Mouse (Mus musculus) right cerebral cortex, postnatal 4 days (tissue): ENCODE data around the gene Ciao2a.
A peak's percentile ranks its signal among the peaks of the same experiment; 100 is the strongest.

Experiments
- DNase-seq: peaks from one replicate; pipeline ENCODE4 v3.0.0-alpha.2; 2022

Ciao2a gene

DNA sequence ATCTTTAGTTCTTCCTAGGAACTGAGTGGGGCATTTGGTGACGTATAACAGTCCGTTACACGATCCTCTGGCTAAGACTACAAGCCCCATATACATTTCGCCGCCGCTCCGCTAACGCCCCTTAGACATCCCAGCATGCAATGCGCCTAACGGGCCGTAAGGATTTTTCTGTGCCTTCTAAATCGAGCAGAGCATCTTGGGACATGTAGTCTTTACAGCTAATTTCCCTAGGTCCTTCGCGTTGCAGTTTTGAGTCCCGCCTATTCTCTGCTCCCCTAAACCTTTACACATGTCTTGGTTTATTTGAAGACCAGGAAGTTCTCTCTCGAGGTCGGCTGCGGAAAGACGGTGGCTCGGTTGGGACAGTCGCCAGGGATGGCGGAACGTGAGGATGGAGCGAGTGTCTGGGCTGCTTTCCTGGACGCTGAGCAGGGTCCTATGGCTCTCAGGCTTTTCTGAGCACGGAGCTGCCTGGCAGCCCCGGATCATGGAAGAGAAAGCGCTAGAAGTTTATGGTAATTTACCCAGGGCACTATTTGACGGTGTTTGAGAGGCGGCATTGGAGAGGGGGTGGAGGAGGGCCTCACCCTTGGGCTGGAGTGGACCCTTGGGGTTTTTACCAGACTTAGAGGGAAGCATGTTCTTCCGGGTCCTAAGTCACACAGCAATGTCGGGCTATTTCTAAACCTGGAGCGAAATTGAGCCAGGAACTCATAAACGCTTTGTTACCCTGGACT is at the start of gene Ciao2a, which contains the start of gene Snx1:
Gene Ciao2a, plus strand, starts transcription at position 156 of the 737 bp plus-strand sequence.
Gene Snx1, minus strand, starts transcription at position 132 of the 737 bp plus-strand sequence.
- peak; percentile 84 for DNase-seq

DNA sequence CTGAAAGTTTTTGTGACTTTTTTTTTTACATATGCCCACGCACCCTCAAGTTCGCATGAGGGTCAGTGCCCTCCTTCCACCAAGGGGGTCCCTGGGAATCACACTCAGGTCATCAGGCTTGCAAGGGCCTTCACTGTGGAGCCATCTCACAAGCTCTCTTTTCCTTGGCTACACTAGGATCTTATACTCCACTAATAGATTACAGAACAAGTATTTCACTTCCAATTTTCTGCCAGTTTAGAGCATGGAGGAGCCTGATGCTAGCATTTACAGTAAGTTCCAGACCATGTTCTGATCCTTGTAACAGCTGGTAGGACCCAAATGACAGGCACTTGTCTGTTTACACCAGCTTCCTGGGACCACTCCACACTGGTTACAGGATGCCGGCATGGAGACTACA is 48.3 kb upstream of the Ciao2a start:
- DNase-seq, result no peak

DNA sequence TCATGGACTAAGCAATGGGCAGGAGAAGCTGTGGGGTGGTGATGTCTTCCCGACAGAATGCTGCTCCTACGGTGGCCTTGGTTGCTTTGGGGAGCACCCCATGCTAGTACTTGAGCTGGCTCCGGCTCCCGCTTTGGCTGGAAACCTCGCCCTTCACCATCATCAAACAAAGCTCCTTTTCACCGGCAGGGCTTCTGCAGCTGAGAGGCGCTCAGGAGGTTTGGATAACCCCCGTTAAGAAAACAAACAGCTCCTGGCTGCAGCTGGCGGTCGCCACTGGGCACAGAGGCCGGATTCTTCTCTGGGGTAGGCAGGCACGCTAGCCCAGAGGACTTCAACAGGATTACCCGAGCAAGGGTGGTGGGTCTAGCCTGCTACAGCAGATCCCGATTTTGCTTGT is 47.9 kb upstream of the Ciao2a start:
- no peak for DNase-seq

DNA sequence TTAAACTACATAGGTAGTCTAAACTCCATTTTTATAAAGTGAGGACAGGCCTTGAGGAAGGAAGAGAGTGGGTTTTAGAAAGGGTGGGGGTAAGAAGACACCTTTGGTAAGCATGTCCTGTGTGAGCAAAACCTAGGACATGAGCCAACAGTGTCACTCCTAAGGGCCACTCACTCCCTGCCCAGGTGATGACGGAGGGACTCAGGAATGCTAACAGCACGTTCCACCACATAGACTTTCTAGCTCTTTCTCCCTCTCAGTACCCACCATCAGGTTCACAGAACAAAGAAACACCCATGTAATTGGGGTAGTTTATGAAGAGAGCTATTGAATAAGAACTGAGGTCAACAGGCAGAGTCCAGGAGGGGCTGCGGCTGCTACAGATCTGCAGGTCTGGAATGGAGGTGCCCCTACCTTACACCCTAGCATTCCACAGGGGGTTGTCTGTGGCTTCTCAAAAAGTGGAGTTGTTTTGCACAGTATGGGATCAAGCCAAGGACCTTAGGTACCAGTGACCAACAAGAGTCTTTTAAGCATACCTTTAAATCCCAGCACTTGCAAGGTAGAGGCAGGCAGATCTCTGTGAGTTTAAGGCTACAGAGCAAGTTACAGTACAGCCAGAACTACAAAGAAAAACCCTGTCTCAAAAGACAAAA is 45.5 kb upstream of the Ciao2a start:
- no peak for DNase-seq

- DNase-seq, result no peak
These were observed 44.4 kb upstream of the Ciao2a start for GRCm38 (mm10) chr9:66081999-66082398.

DNA sequence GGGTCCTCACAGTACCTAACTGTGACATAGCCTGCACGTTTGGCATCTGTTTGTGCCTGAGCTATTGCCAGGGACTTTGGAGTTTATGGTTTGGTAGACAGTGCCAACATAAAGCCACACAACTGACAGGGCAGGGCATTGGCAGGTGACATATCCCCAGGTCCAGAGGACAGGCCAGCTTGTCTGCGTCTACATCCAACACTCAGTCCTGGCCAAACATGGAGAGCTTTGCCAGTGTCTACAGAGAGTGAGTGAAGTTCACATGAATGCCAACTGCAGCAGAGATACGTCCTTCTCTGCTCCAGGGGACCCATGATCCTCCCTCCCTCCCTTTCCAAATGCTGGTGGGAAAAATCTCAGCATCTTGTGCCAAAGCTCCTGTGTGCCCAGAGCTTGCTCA is 42.2 kb upstream of the Ciao2a start:
- no peak for DNase-seq

- no peak for DNase-seq
These were observed 39.3 kb upstream of the Ciao2a start for GRCm38 (mm10) chr9:66087062-66087461.

DNA sequence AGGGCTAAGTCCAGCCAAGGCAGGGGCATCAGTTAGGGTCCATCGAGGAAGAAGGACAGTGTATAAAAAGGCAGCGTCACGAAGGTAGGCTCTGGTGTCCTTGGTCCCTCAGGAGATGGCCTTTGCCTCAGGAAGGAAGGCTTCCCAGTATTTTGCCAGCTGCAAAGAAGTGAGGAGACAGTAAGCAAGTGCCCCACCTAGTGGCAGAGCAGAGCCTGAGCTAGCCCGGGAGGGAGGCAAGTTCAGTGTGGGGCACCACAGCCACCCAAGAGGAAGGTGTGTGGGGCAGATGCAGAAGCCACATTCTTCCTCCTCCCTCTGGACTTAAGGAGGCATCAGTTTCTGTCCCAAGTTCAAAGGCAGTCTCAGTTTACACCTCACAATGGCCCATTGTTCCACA is 38.0 kb upstream of the Ciao2a start:
- DNase-seq, result peak; percentile 46

- DNase-seq, result no peak
These were observed 35.7 kb upstream of the Ciao2a start for GRCm38 (mm10) chr9:66090593-66091244.

DNA sequence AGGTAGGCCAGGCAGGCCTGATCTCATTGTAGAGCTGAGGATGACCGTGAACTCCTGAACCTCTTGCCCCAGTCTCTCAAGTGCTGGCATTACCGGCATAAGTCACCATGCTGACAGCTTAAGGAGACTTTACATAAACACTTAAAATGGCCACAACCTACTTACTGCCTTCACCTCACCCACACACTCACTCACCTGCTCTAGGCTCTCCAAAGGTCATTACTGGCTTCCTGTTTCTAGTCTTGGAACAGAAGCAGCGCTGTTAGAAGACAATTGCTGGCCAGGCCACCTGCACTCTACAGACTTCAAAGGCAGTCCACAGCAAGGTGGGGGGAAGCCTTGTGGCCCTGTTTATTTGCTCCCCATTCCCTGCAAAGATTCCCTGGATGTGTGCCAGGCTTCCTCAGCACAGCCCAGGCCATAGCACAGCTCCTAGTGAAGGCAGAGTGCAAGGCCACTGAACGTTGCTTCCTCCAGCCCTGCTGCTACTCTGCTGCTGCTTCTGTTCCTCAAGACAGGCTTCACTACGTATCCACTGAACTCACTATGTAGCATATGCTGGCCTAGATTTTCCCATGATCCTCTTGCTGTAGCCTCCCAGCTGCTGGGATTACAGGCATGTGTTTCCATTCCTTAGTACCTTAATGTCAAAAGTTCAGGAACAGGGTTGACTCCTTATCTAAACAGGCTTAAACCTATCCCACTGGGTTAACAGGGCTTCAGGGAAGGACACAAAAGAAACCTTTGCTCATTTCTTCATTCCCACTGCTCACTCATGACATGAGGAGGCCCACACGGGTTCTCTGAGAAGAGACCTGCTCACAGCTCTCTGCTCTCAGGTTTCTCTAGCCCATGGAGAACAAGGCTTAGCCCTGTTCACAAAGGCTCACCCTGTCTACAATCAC is 34.8 kb upstream of the Ciao2a start:
- no peak for DNase-seq

DNA sequence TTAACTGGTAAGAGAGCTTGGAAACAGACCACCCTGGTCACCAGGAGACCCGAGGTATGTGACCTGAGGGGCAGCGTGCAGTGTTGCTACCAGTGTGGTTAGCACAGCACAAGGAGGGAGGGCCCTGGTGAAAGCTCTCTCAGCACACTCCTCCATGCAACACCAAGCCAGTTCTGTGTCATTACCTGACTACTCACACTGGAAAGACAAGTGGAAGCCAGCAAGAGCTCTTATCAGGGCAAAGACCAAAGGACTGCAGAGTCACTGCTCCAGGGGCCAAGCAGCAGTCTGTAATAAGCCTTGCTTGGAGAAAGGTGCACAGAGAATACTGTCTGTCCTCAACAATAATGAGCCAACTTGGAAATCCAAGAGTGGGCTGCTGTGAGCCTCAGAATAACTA is 33.7 kb upstream of the Ciao2a start:
- no peak for DNase-seq

GRCm38 (mm10) chr9:66101577-66101976 is 24.8 kb upstream of the Ciao2a start:
- DNase-seq, result no peak

- DNase-seq, result no peak
These were observed 23.7 kb upstream of the Ciao2a start for GRCm38 (mm10) chr9:66102668-66103067.

GRCm38 (mm10) chr9:66104601-66105000 is 21.8 kb upstream of the Ciao2a start:
- DNase-seq, result no peak

- no peak for DNase-seq
These were observed 21.2 kb upstream of the Ciao2a start for GRCm38 (mm10) chr9:66105168-66105567.

- no peak for DNase-seq
These were observed 16.8 kb upstream of the Ciao2a start for GRCm38 (mm10) chr9:66109574-66109973.

GRCm38 (mm10) chr9:66110126-66110525 is 16.3 kb upstream of the Ciao2a start:
- no peak for DNase-seq

DNA sequence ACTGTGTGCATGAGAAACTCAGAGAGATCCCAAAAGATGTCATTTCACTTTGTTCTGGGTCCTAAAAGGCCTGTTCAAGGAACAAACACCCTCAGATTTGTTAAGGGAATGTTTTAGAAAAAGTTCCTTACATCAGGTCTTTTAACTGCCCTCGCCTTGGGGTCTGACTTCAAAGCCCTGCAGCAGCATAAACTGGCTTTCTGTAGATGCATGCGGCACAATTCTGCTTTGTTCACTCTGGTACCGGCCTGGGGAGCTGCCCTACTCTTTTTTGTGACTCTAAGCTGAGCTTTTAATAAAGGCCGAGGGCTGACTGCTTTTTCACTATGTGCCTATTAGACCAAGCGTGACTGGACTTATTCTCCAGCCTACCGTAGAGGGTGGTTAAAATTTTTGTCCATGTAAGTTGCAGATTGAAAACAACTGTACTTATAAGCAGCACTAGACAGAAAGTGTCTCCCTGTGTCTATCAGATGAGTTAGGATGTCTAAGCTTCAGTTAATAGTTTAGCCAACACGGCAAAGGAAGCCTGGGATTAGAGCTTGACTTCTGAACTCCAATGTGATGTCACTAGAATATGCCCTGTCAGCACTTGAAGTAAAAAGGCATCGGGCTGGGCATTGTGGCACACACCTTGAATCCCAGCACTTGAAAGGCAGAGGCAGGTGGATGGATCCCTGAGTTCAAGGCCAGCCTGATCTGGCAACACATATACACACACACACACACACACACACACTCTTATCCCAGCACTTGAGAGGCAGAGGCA is 15.6 kb upstream of the Ciao2a start:
- DNase-seq, result no peak

DNA sequence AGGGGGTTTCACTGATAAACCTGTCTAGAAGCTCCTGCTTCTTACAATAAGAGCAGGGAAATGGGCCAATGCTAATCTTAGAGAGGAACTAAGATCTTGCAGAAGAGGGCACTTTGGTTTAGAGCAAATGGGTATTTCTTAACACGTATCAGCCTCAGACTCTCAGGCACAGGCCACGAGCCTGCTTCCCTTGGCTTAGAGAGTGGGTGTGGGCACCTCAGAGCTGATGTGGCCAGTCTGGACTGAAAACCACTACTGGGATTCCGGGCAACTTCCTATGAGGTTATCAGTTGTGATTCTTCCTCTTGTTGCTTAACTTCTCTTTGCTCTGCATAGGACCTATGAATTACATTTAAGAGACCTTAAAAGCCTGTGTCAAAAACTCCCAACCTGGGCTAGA is 12.1 kb upstream of the Ciao2a start:
- no peak for DNase-seq

GRCm38 (mm10) chr9:66116890-66117289 is 9.5 kb upstream of the Ciao2a start:
- DNase-seq, result no peak

DNA sequence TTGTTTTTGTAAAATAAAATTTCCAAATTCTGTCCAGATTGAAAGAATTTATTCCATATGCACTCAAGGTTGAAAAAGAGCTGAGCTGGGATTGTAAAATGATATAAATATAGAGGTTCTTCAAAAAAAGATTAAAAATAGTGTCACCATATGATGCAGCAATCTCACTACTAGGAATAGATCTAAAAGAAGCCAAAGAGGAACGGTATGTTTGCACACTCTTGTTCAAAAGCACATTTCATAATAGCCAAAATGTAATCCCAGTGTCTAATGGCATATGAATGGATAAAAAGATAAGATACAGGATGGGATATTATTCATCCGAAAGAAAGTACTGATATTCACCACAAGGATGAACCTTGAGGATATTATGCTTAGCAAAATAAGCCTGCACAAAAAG is 6.9 kb upstream of the Ciao2a start:
- DNase-seq, result no peak

- no peak for DNase-seq
These were observed 6.3 kb upstream of the Ciao2a start for GRCm38 (mm10) chr9:66120106-66120505.
